Mouse (Mus musculus) liver, embryonic 14.5 days (tissue): Measurements from ENCODE around the gene Tmprss11d.

Experiments
- CTCF ChIP-seq: IDR thresholded peaks from 2 replicates; pipeline ENCODE4 v1.5.1; 2016; ENCODE audit warnings: antibody characterized with exemption, low read depth, control low read depth
- EP300 ChIP-seq: IDR thresholded peaks from 2 replicates; pipeline ENCODE4 v1.6.1; 2016; ENCODE audit warnings: antibody characterized with exemption, low read depth

- TF ChIP-seq EP300 (no peak), CTCF (no peak)
Measured at GRCm38 (mm10) chr5:86303877-86304276, 69.3 kb downstream of the Tmprss11d start.
